Mouse (Mus musculus): Measurements from ENCODE around the gene Lrrc63.

GRCm38 (mm10) chr14:75170546-75170945 is 39.9 kb upstream of the Lrrc63 start:
- no peak for TF ChIP-seq CTCF (IDR thresholded peaks at IDR 0.05; ENCODE audit: low read depth)
- TF ChIP-seq EP300 (IDR thresholded peaks at IDR 0.05; ENCODE audit: low read depth), result no peak
